Mouse (Mus musculus) hindbrain, postnatal 0 days (tissue): ENCODE measurements around the gene Lingo1. TPM values are rescaled to one million over a fixed set of nuclear protein-coding genes. Genes with fewer than 3 reads are reported as not detected.

ENCODE experiments used
- ATAC-seq: fragments of 200-750 bp; cut with Nextera tagmentation; 2 replicates; pipeline ENCODE4 v1.8.0; 2017; ENCODE audit warnings: mild to moderate bottlenecking, moderate TSS enrichment, moderate library complexity
- DNase-seq: peaks from one replicate; pipeline ENCODE4 v3.0.0-alpha.2; 2015; ENCODE audit warnings: low spot score
- H3K27ac ChIP-seq: fragments of 300-500 bp; sonication (generic); 2 replicates; pipeline ENCODE4 v1.5.1; 2014; ENCODE audit warnings: mild to moderate bottlenecking
- H3K27me3 ChIP-seq: fragments of 300-500 bp; sonication (generic); 2 replicates; pipeline ENCODE4 v1.6.1; 2014; ENCODE audit warnings: low read length, mixed read lengths; ENCODE audit not compliant: insufficient read depth
- H3K36me3 ChIP-seq: fragments of 300-500 bp; sonication (generic); 2 replicates; pipeline ENCODE4 v1.6.1; 2014; ENCODE audit warnings: low read length, mixed read lengths; ENCODE audit not compliant: insufficient read depth
- H3K4me1 ChIP-seq: fragments of 300-500 bp; sonication (generic); 2 replicates; pipeline ENCODE4 v1.6.1; 2014; ENCODE audit warnings: antibody characterized with exemption, low read length, mixed read lengths; ENCODE audit not compliant: insufficient read depth
- H3K4me2 ChIP-seq: fragments of 300-500 bp; sonication (generic); 2 replicates; pipeline ENCODE4 v1.6.1; 2014; ENCODE audit warnings: low read depth, mild to moderate bottlenecking, low read length, moderate library complexity, mixed read lengths
- H3K4me3 ChIP-seq: fragments of 300-500 bp; sonication (generic); 2 replicates; pipeline ENCODE4 v1.5.1; 2014; ENCODE audit warnings: low read length
- H3K9ac ChIP-seq: fragments of 300-500 bp; sonication (generic); replicated peaks from 2 replicates; pipeline ENCODE4 v1.6.1; 2014; ENCODE audit warnings: mild to moderate bottlenecking, low read length, moderate library complexity, mixed read lengths
- H3K9me3 ChIP-seq: fragments of 300-500 bp; sonication (generic); 2 replicates; pipeline ENCODE4 v1.6.1; 2016; ENCODE audit warnings: low read length, mixed read lengths
- CTCF ChIP-seq: IDR thresholded peaks from 2 replicates; pipeline ENCODE4 v1.5.1; 2016; ENCODE audit warnings: antibody characterized with exemption, control low read depth, low read depth
- WGBS: fragments of 180-500 bp; shearing (Covaris S2); extraction: QIAGEN DNeasy Blood & Tissue Kit; methylation state at CpG from one replicate; pipeline ENCODE4 v1.1.7; 2014; 5-methylcytosine and 5-hydroxymethylcytosine counted together
- polyA plus RNA-seq: library from polyadenylated mRNA; unstranded; fragments of >200 nt; fragmentation: Nextera tagmentation; extraction: Ambion mirVana; gene quantifications from 2 replicates; pipeline ENCODE4 v1.2.1, GENCODE M21; 2015
- total RNA-seq: library from RNA; depleted of rRNA; stranded (reverse); fragments of >200 nt; gene quantifications from 2 replicates; pipeline ENCODE4 v1.2.3, GENCODE M21; 2014

Lingo1 gene
- total and polyA plus RNA-seq, 2 experiments from 2014 or later: 88.6 to 181 TPM

DNA sequence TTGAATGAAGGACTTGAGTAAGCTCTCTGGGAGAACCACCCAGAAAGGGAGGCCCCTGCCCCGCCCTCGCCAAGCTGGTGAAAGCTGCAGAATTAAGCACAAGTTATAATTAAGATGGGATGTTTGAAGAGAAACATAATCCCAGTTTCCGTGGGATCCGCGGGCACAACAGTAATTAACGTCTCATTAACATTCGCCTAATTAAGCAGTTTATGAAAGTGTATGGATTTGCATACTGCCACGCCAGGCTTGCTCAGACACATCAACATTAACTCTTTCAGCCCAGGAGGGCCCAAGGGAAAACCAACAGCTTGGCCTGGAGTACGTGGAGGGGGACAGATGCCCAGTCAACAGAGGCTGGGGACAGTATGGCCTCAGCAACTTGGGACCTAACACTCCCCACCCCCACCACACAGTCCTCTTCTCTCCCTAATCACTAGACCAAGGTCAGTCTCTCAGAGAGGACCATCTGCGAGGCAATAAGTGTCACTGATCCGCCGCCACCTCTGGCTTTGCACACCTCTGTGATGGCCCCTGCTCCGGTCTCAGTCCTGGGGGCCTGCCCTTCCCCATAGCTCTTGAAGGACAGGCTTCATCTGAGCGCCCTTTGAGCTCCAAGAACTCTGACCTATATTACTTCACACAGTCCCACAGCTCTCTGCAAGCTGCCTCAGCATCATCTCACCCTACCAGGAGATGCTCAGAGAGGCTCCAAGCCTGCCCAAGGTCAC lies 49.9 kb downstream of the Lingo1 start:
- TF ChIP-seq CTCF: no peak
- no peak overlapping the region for H3K4me3 ChIP-seq
- H3K4me2 ChIP-seq: no peak overlapping the region
- H3K9ac ChIP-seq: no peak overlapping the region
- H3K27me3 ChIP-seq: no peaks in the 10 kb centered on the region; the same call in 1 of the 2 replicates
- H3K27ac ChIP-seq: no peak overlapping the region
- H3K36me3 ChIP-seq: no peaks in the 10 kb centered on the region
- H3K4me1 ChIP-seq: no peaks in the 10 kb centered on the region
- DNase-seq (peak; percentile 46), ATAC-seq (peak; percentile 53)
- 51% methylated on average over 14 of the region's 14 CpGs for WGBS
- no peaks in the 10 kb centered on the region for H3K9me3 ChIP-seq

DNA sequence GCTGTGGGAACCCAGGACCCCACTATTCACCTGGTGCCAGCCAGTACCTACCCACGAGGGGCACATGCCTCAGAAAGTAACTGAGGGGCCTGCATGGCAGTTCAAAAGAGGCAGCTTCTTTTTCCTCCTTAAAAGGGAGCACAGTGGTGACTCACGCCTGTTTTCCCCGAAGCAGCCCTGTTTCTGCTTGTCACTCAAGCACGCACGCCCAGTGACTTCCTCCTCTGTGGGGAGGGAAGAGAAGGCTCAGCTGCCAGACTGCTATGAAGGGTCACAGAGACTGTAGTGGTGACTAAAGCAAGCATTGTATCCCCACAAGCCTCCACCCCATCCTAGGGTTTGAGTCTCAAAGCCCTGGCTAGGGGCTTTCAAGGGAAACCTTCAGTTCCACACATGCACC lies 51.9 kb downstream of the Lingo1 start:
- no peak for ATAC-seq
- Histone ChIP-seq H3K4me1 (no peaks in the 10 kb centered on the region), H3K4me2 (no peak overlapping the region), H3K4me3 (no peak overlapping the region), H3K9ac (no peak overlapping the region), H3K27me3 (no peaks in the 10 kb centered on the region; the same call in 1 of the 2 replicates), H3K9me3 (no peaks in the 10 kb centered on the region), H3K27ac (no peak overlapping the region), H3K36me3 (no peaks in the 10 kb centered on the region)
- no peak for DNase-seq
- WGBS: 32% methylated on average over 5 of the region's 5 CpGs
- no peak for TF ChIP-seq CTCF

DNA sequence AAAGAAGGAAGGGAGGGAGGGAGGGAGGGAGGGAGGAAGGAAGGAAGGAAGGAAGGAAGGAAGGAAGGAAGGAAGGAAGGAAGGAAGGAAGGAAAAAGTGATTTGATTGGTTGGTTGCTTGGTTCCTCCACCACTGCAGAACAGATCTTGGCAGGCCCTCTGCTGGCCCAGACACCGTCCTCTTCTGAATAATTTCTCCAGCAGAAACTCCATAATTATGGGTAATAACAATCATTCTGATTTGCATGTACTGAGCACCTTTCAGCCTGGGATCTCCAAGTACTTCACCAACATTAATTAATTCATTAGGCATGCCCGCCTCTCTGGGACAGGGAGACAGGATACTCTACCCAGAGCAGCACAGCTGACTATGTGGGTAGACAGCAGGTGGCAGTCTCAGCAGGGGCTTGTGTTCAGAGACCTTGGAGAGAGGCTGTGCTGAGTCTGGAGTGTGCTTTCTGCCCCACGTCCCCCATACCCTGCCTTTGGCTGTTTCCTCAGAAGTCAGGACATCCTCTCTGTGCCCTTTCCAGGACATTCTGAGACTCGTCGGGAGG lies 57.0 kb downstream of the Lingo1 start:
- peak; percentile 52 for DNase-seq
- Histone ChIP-seq H3K4me1 (no peaks in the 10 kb centered on the region; the same call in 1 of the 2 replicates), H3K27me3 (no peaks in the 10 kb centered on the region; the same call in 1 of the 2 replicates), H3K4me3 (no peak overlapping the region), H3K9ac (no peak overlapping the region), H3K9me3 (no peaks in the 10 kb centered on the region), H3K27ac (no peak overlapping the region), H3K36me3 (no peaks in the 10 kb centered on the region), H3K4me2 (no peak overlapping the region)
- 50% methylated on average over 5 of the region's 5 CpGs for WGBS
- peak; percentile 54 for TF ChIP-seq CTCF
- peak; percentile 59 for ATAC-seq

- Histone ChIP-seq H3K4me2 (no peak overlapping the region), H3K4me1 (no peaks in the 10 kb centered on the region; the same call in 1 of the 2 replicates), H3K9me3 (no peaks in the 10 kb centered on the region), H3K9ac (no peak overlapping the region), H3K27me3 (no peaks in the 10 kb centered on the region; the same call in 1 of the 2 replicates), H3K27ac (no peak overlapping the region), H3K36me3 (no peaks in the 10 kb centered on the region), H3K4me3 (no peak overlapping the region)
- 30% methylated on average over 9 of the region's 9 CpGs for WGBS
- TF ChIP-seq CTCF: no peak
- ATAC-seq: peak; percentile 62
- peak; percentile 79 for DNase-seq
Observed at GRCm38 (mm10) chr9:56738261-56739171, 57.8 kb downstream of the Lingo1 start.

DNA sequence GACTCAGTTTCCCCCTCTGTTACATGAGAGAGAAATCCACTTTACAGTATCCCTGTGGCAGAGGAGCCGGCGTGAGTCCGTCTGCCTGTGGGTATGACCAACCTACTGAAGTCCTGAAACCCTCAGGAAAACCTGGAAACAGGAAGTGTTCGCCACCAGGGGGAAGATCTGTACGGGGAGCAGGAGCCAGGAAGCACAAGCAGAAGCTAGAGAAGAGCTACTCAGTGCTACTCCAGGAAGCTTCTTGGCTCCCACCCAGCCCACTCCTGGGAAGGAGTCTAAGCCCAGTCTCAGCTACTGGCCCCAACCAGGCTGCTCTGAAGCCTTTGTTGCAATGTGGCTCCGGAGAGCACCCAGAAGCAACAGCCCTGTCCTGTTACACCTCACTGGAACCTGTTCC lies 61.9 kb downstream of the Lingo1 start:
- H3K27ac ChIP-seq: no peak overlapping the region

GRCm38 (mm10) chr9:56730997-56731396 lies 65.3 kb downstream of the Lingo1 start:
- no peak for TF ChIP-seq CTCF
- Histone ChIP-seq H3K9ac (no peak overlapping the region), H3K27ac (no peak overlapping the region), H3K27me3 (peaks cover 4% of the 10 kb centered on the region), H3K4me3 (no peak overlapping the region), H3K4me1 (peaks cover 9% of the 10 kb centered on the region), H3K9me3 (no peaks in the 10 kb centered on the region), H3K4me2 (no peak overlapping the region), H3K36me3 (no peaks in the 10 kb centered on the region)
- ATAC-seq: no peak
- WGBS: 65% methylated on average over 2 of the region's 2 CpGs
- DNase-seq: no peak

More for the DNA sequence above, 61.9 kb downstream of the Lingo1 start:
- H3K4me2 ChIP-seq: no peak overlapping the region
- no peaks in the 10 kb centered on the region for H3K9me3 ChIP-seq
- no peaks in the 10 kb centered on the region; the same call in 1 of the 2 replicates for H3K27me3 ChIP-seq
- no peak overlapping the region for H3K4me3 ChIP-seq
- H3K4me1 ChIP-seq: no peaks in the 10 kb centered on the region; the same call in 1 of the 2 replicates
- no peaks in the 10 kb centered on the region for H3K36me3 ChIP-seq
- TF ChIP-seq CTCF: peak; percentile 45
- 70% methylated on average over 6 of the region's 6 CpGs for WGBS
- DNase-seq: peak; percentile 39
- no peak for ATAC-seq
- H3K9ac ChIP-seq: no peak overlapping the region
